Mouse (Mus musculus): ENCODE data around the gene Gdf9.

- TF ChIP-seq CTCF (IDR thresholded peaks at IDR 0.05; ENCODE audit: insufficient read depth, low read length): no peak
- no peak for TF ChIP-seq POLR2A (IDR thresholded peaks at IDR 0.05; ENCODE audit: borderline replicate concordance, extremely low read depth, low read depth, low read length)
Measured at GRCm38 (mm10) chr11:53423036-53423435, 7.8 kb upstream of the Gdf9 start, which contains the start of gene Leap2.

All from lung, adult 2 months (tissue).